Mouse (Mus musculus) olfactory bulb, adult 2 months (tissue): ENCODE data around the gene Chit1. TPM values are rescaled to one million over a fixed set of nuclear protein-coding genes. Genes with fewer than 3 reads are reported as not detected.

Experiments used
- H3K27ac ChIP-seq: fragments of 200-500 bp; 2 replicates; pipeline ENCODE4 v1.5.1; 2012; ENCODE audit warnings: low read depth, low read length; ENCODE audit not compliant: insufficient read depth
- H3K4me1 ChIP-seq: fragments of 200-500 bp; 2 replicates; pipeline ENCODE4 v1.6.1; 2012; ENCODE audit warnings: low read length; ENCODE audit not compliant: control insufficient read depth, insufficient read depth
- H3K4me3 ChIP-seq: fragments of 200-500 bp; 2 replicates; pipeline ENCODE4 v1.5.1; 2012; ENCODE audit warnings: mild to moderate bottlenecking, low read depth, low read length, moderate library complexity; ENCODE audit not compliant: insufficient read depth
- CTCF ChIP-seq: fragments of 200-500 bp; IDR thresholded peaks from 2 replicates; pipeline ENCODE4 v1.5.1; 2012; ENCODE audit warnings: low read depth, mild to moderate bottlenecking, low read length, moderate library complexity; ENCODE audit not compliant: insufficient read depth
- POLR2A ChIP-seq: fragments of 200-500 bp; IDR thresholded peaks from 2 replicates; pipeline ENCODE4 v1.6.1; 2012; ENCODE audit warnings: mild to moderate bottlenecking, low read depth, low read length, moderate library complexity; ENCODE audit not compliant: insufficient read depth
- WGBS: fragments of 180-500 bp; shearing (Covaris S2); methylation state at CpG from one replicate; pipeline ENCODE4 v1.1.7; 2018; 5-methylcytosine and 5-hydroxymethylcytosine counted together
- polyA plus RNA-seq: library from polyadenylated mRNA; stranded (reverse); fragments of >200 nt; gene quantifications from 2 replicates; pipeline ENCODE4 v1.2.4, GENCODE M21; 2012; ENCODE audit warnings: low replicate concordance; ENCODE audit not compliant: missing spikeins, insufficient read depth, insufficient read length

The Chit1 gene
- polyA plus RNA-seq, 1 experiment: not detected

GRCm38 (mm10) chr1:134182025-134182424 lies 71.0 kb downstream of the Chit1 start, which contains the start of gene Chil1:
Chil1 (plus strand) TSS chr1:134182176.
- H3K4me3 ChIP-seq: no peak within 1 kb of the TSS
- 57% methylated on average over 4 of the region's 4 CpGs for WGBS
- peak within 1 kb of the TSS; percentile 35 for H3K27ac ChIP-seq
- no peak for TF ChIP-seq POLR2A
- peaks cover 6% of the 10 kb centered on the region for H3K4me1 ChIP-seq

GRCm38 (mm10) chr1:134184089-134184488 lies 73.0 kb downstream of the Chit1 start:
- Histone ChIP-seq H3K27ac (no peak overlapping the region), H3K4me3 (no peak overlapping the region), H3K4me1 (peaks cover 11% of the 10 kb centered on the region)
- 91% methylated on average over 4 of the region's 4 CpGs for whole genome bisulfite sequencing
- no peak for TF ChIP-seq POLR2A

GRCm38 (mm10) chr1:134188217-134188616 lies 77.2 kb downstream of the Chit1 start:
- 92% methylated on average over 5 of the region's 5 CpGs for WGBS
- no peak overlapping the region for H3K27ac ChIP-seq
- TF ChIP-seq POLR2A: no peak
- TF ChIP-seq CTCF: no peak
- H3K4me3 ChIP-seq: no peak overlapping the region
- peaks cover 22% of the 10 kb centered on the region for H3K4me1 ChIP-seq

- no peak overlapping the region for H3K27ac ChIP-seq
- WGBS: 36% methylated on average over 12 of the region's 12 CpGs
- TF ChIP-seq POLR2A (no peak), CTCF (no peak)
- H3K4me3 ChIP-seq: no peak overlapping the region
- peaks cover 31% of the 10 kb centered on the region for H3K4me1 ChIP-seq
These were observed 78.1 kb downstream of the Chit1 start for GRCm38 (mm10) chr1:134188989-134189729.

- no peak overlapping the region for H3K27ac ChIP-seq
- peaks cover 49% of the 10 kb centered on the region for H3K4me1 ChIP-seq
- H3K4me3 ChIP-seq: no peak overlapping the region
- WGBS: 68% methylated on average over 5 of the region's 5 CpGs
- TF ChIP-seq POLR2A: no peak
- no peak for TF ChIP-seq CTCF
These were observed 80.2 kb downstream of the Chit1 start for GRCm38 (mm10) chr1:134191192-134191591.

- Histone ChIP-seq H3K27ac (no peak overlapping the region), H3K4me3 (no peak overlapping the region), H3K4me1 (peaks cover 56% of the 10 kb centered on the region)
- WGBS: 56% methylated on average over 4 of the region's 4 CpGs
- TF ChIP-seq POLR2A: no peak
- no peak for TF ChIP-seq CTCF
These were observed 81.0 kb downstream of the Chit1 start for GRCm38 (mm10) chr1:134192024-134192423.

GRCm38 (mm10) chr1:134193126-134193525 lies 82.1 kb downstream of the Chit1 start, which contains the start of gene Mybph:
Mybph (plus strand) TSS chr1:134193448.
- WGBS: 85% methylated on average over 1 of the region's 1 CpGs
- TF ChIP-seq CTCF (no peak), POLR2A (no peak)
- Histone ChIP-seq H3K4me3 (no peak within 1 kb of the TSS), H3K27ac (no peak within 1 kb of the TSS), H3K4me1 (peaks cover 66% of the 10 kb centered on the region)

GRCm38 (mm10) chr1:134193674-134194197 lies 82.7 kb downstream of the Chit1 start:
- H3K4me3 ChIP-seq: no peak overlapping the region
- TF ChIP-seq POLR2A (no peak), CTCF (no peak)
- no peak overlapping the region for H3K27ac ChIP-seq
- peaks cover 66% of the 10 kb centered on the region for H3K4me1 ChIP-seq
- WGBS: 72% methylated on average over 7 of the region's 7 CpGs

GRCm38 (mm10) chr1:134194298-134195022 lies 83.4 kb downstream of the Chit1 start:
- peaks cover 65% of the 10 kb centered on the region for H3K4me1 ChIP-seq
- WGBS: 87% methylated on average over 16 of the region's 16 CpGs
- no peak for TF ChIP-seq POLR2A
- TF ChIP-seq CTCF: no peak
- no peak overlapping the region for H3K4me3 ChIP-seq
- no peak overlapping the region for H3K27ac ChIP-seq
